In the genomic region with DNA sequence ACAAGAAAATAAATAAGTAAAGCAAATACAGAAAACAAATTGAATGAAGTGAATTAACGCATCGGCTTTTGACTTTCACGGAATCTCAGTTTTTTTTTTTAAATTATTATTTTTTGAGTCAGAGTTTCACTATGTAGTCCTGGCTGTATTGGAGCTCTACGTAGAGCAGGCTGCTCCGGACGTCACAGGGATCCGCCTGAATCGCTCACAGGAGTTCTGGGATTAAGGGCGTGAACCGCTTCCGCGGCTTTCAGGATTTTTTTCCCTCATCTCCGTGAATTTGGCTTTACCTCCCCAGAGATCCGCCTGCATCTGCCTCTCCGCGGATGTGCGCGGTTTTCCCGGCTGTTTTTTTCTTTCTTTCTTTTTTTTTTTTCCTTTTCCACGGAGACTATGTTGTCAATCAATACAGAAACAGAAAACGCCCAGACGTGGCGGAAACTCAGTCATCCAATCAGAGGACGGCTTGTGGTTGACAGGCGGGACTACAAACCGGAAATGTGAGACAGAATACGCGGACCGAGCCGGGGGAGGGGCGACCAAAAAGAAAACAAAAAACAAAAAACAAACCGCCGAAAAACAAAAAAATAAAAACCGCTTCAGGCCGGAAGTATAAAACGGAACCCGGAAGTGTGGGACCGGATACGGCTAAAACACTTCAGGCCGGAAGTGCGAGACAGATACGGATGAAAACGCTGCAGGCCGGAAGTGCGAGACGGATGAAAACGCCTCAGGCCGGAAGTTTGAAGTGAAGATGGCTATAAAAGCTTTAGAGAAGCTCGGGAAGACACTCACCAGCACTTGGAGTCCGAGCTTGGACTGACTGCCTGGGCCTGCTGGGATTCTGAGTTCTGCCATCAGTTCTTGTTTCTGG, we compare ENCODE assay signal across 7 mouse cellular contexts. TPM values are rescaled to one million over a fixed set of nuclear protein-coding genes. Genes with fewer than 3 reads are reported as not detected.
A peak's percentile ranks its signal among the peaks of the same experiment; 100 is the strongest.
DNase-seq lines count a peak whose midpoint lies in the region; ATAC-seq lines count a peak whose summit lies in the region.

A gene (plus strand): TSS at position 208 of the 874 bp plus-strand sequence.

- no peaks in the 10 kb centered on the region for H3K27me3 ChIP-seq in intestine, embryonic 15.5 days (replicated peaks)
- no peaks in the 10 kb centered on the region for H3K27me3 ChIP-seq in midbrain, embryonic 10.5 days (ENCODE audit: low read depth, poor library complexity, severe bottlenecking)

- H3K36me3 ChIP-seq in intestine, embryonic 15.5 days: peaks cover 13% of the 10 kb centered on the region; the same call in 1 of the 2 replicates
- H3K36me3 ChIP-seq in midbrain, embryonic 10.5 days: peaks cover 36% of the 10 kb centered on the region

- H3K4me3 ChIP-seq in intestine, embryonic 15.5 days (replicated peaks): peak within 1 kb of the TSS; percentile 59
- H3K4me3 ChIP-seq in midbrain, embryonic 10.5 days: peak within 1 kb of the TSS; percentile 66

- H3K4me1 ChIP-seq in intestine, embryonic 15.5 days (replicated peaks): no peaks in the 10 kb centered on the region
- peaks cover 8% of the 10 kb centered on the region for H3K4me1 ChIP-seq in midbrain, embryonic 10.5 days

- no peaks in the 10 kb centered on the region for H3K9me3 ChIP-seq in intestine, embryonic 15.5 days
- H3K9me3 ChIP-seq in midbrain, embryonic 10.5 days (replicated peaks): peaks cover 8% of the 10 kb centered on the region; the same call in 1 of the 2 replicates

- peak; percentile 93 for DNase-seq in adrenal gland, adult 2 months
- peak; percentile 88 for DNase-seq in embryo, embryonic 11.5 days (ENCODE audit: low read depth, low spot score)
- peak; percentile 83 to 92 for DNase-seq in gastrocnemius, postnatal 36 days
- peak; percentile 91 to 96 for DNase-seq in left cerebral cortex, postnatal 25 days (ENCODE audit: low spot score in 2 of 2)
- DNase-seq in midbrain, embryonic 10.5 days (ENCODE audit: low spot score): peak; percentile 90
- DNase-seq in right cerebral cortex, postnatal 4 days: peak; percentile 86

- ATAC-seq in intestine, embryonic 15.5 days: peak; percentile 97

- H3K27ac ChIP-seq in intestine, embryonic 15.5 days: peak within 1 kb of the TSS; percentile 87
- H3K27ac ChIP-seq in midbrain, embryonic 10.5 days (replicated peaks): peak within 1 kb of the TSS; percentile 88

- intact Hi-C loops in gastrocnemius, postnatal 36 days (cut with DNase I): no loop called here
- intact Hi-C loops in left cerebral cortex, postnatal 25 days (cut with DNase I): no loop called here

- WGBS in intestine, embryonic 15.5 days: under 1% methylated on average over 50 of the region's 50 CpGs
- under 1% methylated on average over 50 of the region's 50 CpGs for WGBS in midbrain, embryonic 10.5 days

- H3K9ac ChIP-seq in intestine, embryonic 15.5 days: peak within 1 kb of the TSS; percentile 47

- H3K4me2 ChIP-seq in intestine, embryonic 15.5 days (replicated peaks): peak within 1 kb of the TSS; percentile 62

RNA-seq across cellular contexts. Expression of the gene that starts here (rescaled TPM):
- total RNA-seq in adrenal gland, adult 2 months (2021): 10 to 100 TPM in 1 of 2 experiments, 1 to 10 TPM in 1; 9.7 to 13.9 TPM
- polyA plus RNA-seq in adrenal gland, adult 2 months (2012; rRNA removed): 3.3 and 4.3 TPM in 2 replicates
- total RNA-seq in gastrocnemius, postnatal 36 days (2021): 1 to 10 TPM; 4.6 to 7.6 TPM
- 13.2 and 15.1 TPM in 2 replicates for polyA plus RNA-seq in intestine, embryonic 15.5 days (2015; fragmentation: Nextera tagmentation; extraction: Ambion mirVana)
- total RNA-seq in left cerebral cortex, postnatal 25 days (2021): 10 to 100 TPM; 11.7 to 12.6 TPM
- polyA plus RNA-seq in midbrain, embryonic 10.5 days (2016; fragmentation: Nextera tagmentation; extraction: Ambion mirVana): 19.5 and 23.8 TPM in 2 replicates

Comparison
In these comparisons a context has a peak if more than half of its experiments do, and no peak if none do; other contexts are left out.
1. Peak in every context shown above with its lines: DNase-seq, ATAC-seq, H3K4me3 ChIP-seq and H3K27ac ChIP-seq.